Mouse (Mus musculus) liver, postnatal 0 days (tissue): ENCODE measurements around the gene Naip1.

Experiments used
- CTCF ChIP-seq: sonication (generic); IDR thresholded peaks from 2 replicates; pipeline ENCODE4 v1.5.1; 2016; ENCODE audit warnings: antibody characterized with exemption, low read depth
- EP300 ChIP-seq: IDR thresholded peaks from 2 replicates; pipeline ENCODE4 v1.6.1; 2016; ENCODE audit warnings: antibody characterized with exemption, low read depth, mild to moderate bottlenecking

- TF ChIP-seq CTCF: no peak
- no peak for TF ChIP-seq EP300
These were observed 8.7 kb upstream of the Naip1 start for GRCm38 (mm10) chr13:100461336-100461735.
